Comparison of ENCODE assay signal across 9 mouse cellular contexts in genomic region chr6:140856468-140857117, GRCm38 (mm10).
A peak's percentile ranks its signal among the peaks of the same experiment; 100 is the strongest.
DNase-seq lines count a peak whose midpoint lies in the region; ATAC-seq and TF ChIP-seq lines count a peak whose summit lies in the region.
"Had no signal": no experiment of that assay in that cellular context is flagged by ENCODE, and none has a peak within 500 bp of the region (broad histone marks: within the 10 kb centered on the region; RNA-seq: fewer than 3 reads in every experiment).

No protein-coding gene starts in this region.

- no peaks in the 10 kb centered on the region for H3K36me3 ChIP-seq in heart, postnatal 0 days (replicated peaks; ENCODE audit: control insufficient read depth, insufficient read depth, low read length)
- H3K36me3 ChIP-seq in hindbrain, embryonic 11.5 days (ENCODE audit: control insufficient read depth, insufficient read depth, low read length) = no peaks in the 10 kb centered on the region
- no peaks in the 10 kb centered on the region for H3K36me3 ChIP-seq in midbrain, embryonic 11.5 days (ENCODE audit: control insufficient read depth, insufficient read depth, low read length)

- H3K27me3 ChIP-seq in heart, postnatal 0 days (ENCODE audit: control insufficient read depth, insufficient read depth, low read length) = no peaks in the 10 kb centered on the region
- H3K27me3 ChIP-seq in hindbrain, embryonic 11.5 days (ENCODE audit: control insufficient read depth, insufficient read depth, low read length) = no peaks in the 10 kb centered on the region
- H3K27me3 ChIP-seq in midbrain, embryonic 11.5 days (ENCODE audit: control insufficient read depth, insufficient read depth, low read length) = no peaks in the 10 kb centered on the region
- H3K27me3 ChIP-seq: CH12.LX had no signal

- no peak for DNase-seq in heart, postnatal 0 days (ENCODE audit: low spot score)
- DNase-seq in heart, adult 9 months (ENCODE audit: low spot score in 2 of 2) = no peak
- peak; percentile 36 to 53 for DNase-seq in cerebellum, postnatal 25 days
- peak; percentile 37 for DNase-seq in hindbrain, embryonic 11.5 days (ENCODE audit: low spot score)
- DNase-seq in midbrain, embryonic 11.5 days (ENCODE audit: low spot score, missing footprints) = peak; percentile 90
- DNase-seq in frontal cortex, postnatal 14 days (ENCODE audit: low spot score in 2 of 2) = no peak
- DNase-seq in layer of hippocampus, adult 11-12 months (ENCODE audit: low spot score) = no peak
- no peak for DNase-seq in thymus, postnatal 36 days

- no peak for TF ChIP-seq CTCF in heart, postnatal 0 days (IDR thresholded peaks at IDR 0.05; ENCODE audit: low read depth)

- H3K4me3 ChIP-seq in heart, postnatal 0 days (ENCODE audit: low read depth, low read length) = peak overlapping the region; percentile 36
- H3K4me3 ChIP-seq in hindbrain, embryonic 11.5 days (ENCODE audit: low read depth, low read length) = 0 out of 2 replicates have a peak overlapping the region, but pooled peaks have one; percentile 11
- peak overlapping the region; percentile 13; the same call in 1 of the 2 replicates for H3K4me3 ChIP-seq in midbrain, embryonic 11.5 days (ENCODE audit: low read depth, low read length)

- H3K9ac ChIP-seq in heart, postnatal 0 days (replicated peaks; ENCODE audit: low read depth, low read length) = no peak overlapping the region
- H3K9ac ChIP-seq in hindbrain, embryonic 11.5 days (ENCODE audit: low read depth, low read length) = no peak overlapping the region
- H3K9ac ChIP-seq in midbrain, embryonic 11.5 days (ENCODE audit: low read length) = peak overlapping the region; percentile 33

- H3K9me3 ChIP-seq in heart, postnatal 0 days (replicated peaks; ENCODE audit: control insufficient read depth, low read length) = no peaks in the 10 kb centered on the region
- no peaks in the 10 kb centered on the region for H3K9me3 ChIP-seq in hindbrain, embryonic 11.5 days (ENCODE audit: control insufficient read depth, low read length)
- no peaks in the 10 kb centered on the region for H3K9me3 ChIP-seq in midbrain, embryonic 11.5 days (ENCODE audit: control insufficient read depth, low read length)

- H3K4me2 ChIP-seq in heart, postnatal 0 days (ENCODE audit: low read depth, low read length) = peak overlapping the region; percentile 61
- H3K4me2 ChIP-seq in hindbrain, embryonic 11.5 days (replicated peaks; ENCODE audit: low read depth, low read length) = peak overlapping the region; percentile 12
- H3K4me2 ChIP-seq in midbrain, embryonic 11.5 days = peak overlapping the region; percentile 40

- H3K4me1 ChIP-seq in heart, postnatal 0 days (ENCODE audit: control insufficient read depth, insufficient read depth) = no peaks in the 10 kb centered on the region
- H3K4me1 ChIP-seq in hindbrain, embryonic 11.5 days (replicated peaks; ENCODE audit: control insufficient read depth, insufficient read depth, low read length) = peaks cover 2% of the 10 kb centered on the region; the same call in 1 of the 2 replicates
- peaks cover 6% of the 10 kb centered on the region; the same call in 1 of the 2 replicates for H3K4me1 ChIP-seq in midbrain, embryonic 11.5 days (ENCODE audit: control insufficient read depth, insufficient read depth, low read length)

- TF ChIP-seq EP300 in heart, postnatal 0 days (IDR thresholded peaks at IDR 0.05; ENCODE audit: low read depth) = no peak

- 21% methylated on average over 14 of the region's 14 CpGs for WGBS in heart, postnatal 0 days
- 21% methylated on average over 14 of the region's 14 CpGs for WGBS in hindbrain, embryonic 11.5 days
- 29% methylated on average over 14 of the region's 14 CpGs for WGBS in midbrain, embryonic 11.5 days

- no peak overlapping the region for H3K27ac ChIP-seq in heart, postnatal 0 days (ENCODE audit: low read depth)
- no peak overlapping the region for H3K27ac ChIP-seq in hindbrain, embryonic 11.5 days (ENCODE audit: low read depth, low read length)
- no peak overlapping the region for H3K27ac ChIP-seq in midbrain, embryonic 11.5 days (ENCODE audit: low read depth, low read length)

- ATAC-seq in heart, postnatal 0 days (ENCODE audit: insufficient read depth, low read depth) = 0 out of 2 replicates have a peak, but pooled peaks have one; percentile 39
- peak; percentile 36; the same call in 1 of the 2 replicates for ATAC-seq in hindbrain, embryonic 11.5 days (ENCODE audit: low FRiP score)
- ATAC-seq in midbrain, embryonic 11.5 days (ENCODE audit: low FRiP score) = peak; percentile 55; the same call in 1 of the 2 replicates

Comparison
In these comparisons a context has a peak if more than half of its experiments do, and no peak if none do; other contexts are left out.
1. DNase-seq: peak in cerebellum, postnatal 25 days (2 of 2), hindbrain, embryonic 11.5 days (single experiment) and midbrain, embryonic 11.5 days (single experiment); none in heart, postnatal 0 days (single experiment), heart, adult 9 months (0 of 2), frontal cortex, postnatal 14 days (0 of 2), layer of hippocampus, adult 11-12 months (single experiment) and thymus, postnatal 36 days (0 of 2).
2. Peak in every context shown above with its lines, with median percentiles within 50 percentile points of each other: ATAC-seq, H3K4me2 ChIP-seq and H3K4me3 ChIP-seq.